Mouse (Mus musculus) liver, embryonic 13.5 days (tissue): ENCODE measurements around the gene Gm11099. TPM values are rescaled to one million over a fixed set of nuclear protein-coding genes. Genes with fewer than 3 reads are reported as not detected.

ENCODE experiments used
- ATAC-seq: fragments of 200-750 bp; cut with Nextera tagmentation; 2 replicates; pipeline ENCODE4 v1.8.0; 2017; ENCODE audit warnings: low read depth, mild to moderate bottlenecking, moderate number of reproducible peaks, moderate library complexity
- DNase-seq: peaks from one replicate; pipeline ENCODE4 v3.0.0; 2022
- H3K27ac ChIP-seq: fragments of 300-500 bp; sonication (generic); 2 replicates; pipeline ENCODE4 v1.5.1; 2015; ENCODE audit warnings: moderate library complexity, mild to moderate bottlenecking, inconsistent platforms
- H3K27me3 ChIP-seq: fragments of 300-500 bp; sonication (generic); 2 replicates; pipeline ENCODE4 v1.6.1; 2015; ENCODE audit warnings: mild to moderate bottlenecking, inconsistent platforms
- H3K36me3 ChIP-seq: fragments of 300-500 bp; sonication (generic); 2 replicates; pipeline ENCODE4 v1.6.1; 2015; ENCODE audit warnings: mild to moderate bottlenecking, inconsistent platforms
- H3K4me1 ChIP-seq: fragments of 300-500 bp; sonication (generic); replicated peaks from 2 replicates; pipeline ENCODE4 v1.6.1; 2015; ENCODE audit warnings: inconsistent platforms
- H3K4me2 ChIP-seq: fragments of 300-500 bp; sonication (generic); 2 replicates; pipeline ENCODE4 v1.6.1; 2015; ENCODE audit warnings: inconsistent platforms, mild to moderate bottlenecking, moderate library complexity
- H3K4me3 ChIP-seq: fragments of 300-500 bp; sonication (generic); replicated peaks from 2 replicates; pipeline ENCODE4 v1.5.1; 2015; ENCODE audit warnings: mild to moderate bottlenecking, inconsistent platforms
- H3K9ac ChIP-seq: fragments of 300-500 bp; sonication (generic); 2 replicates; pipeline ENCODE4 v1.6.1; 2015; ENCODE audit warnings: mild to moderate bottlenecking, inconsistent platforms
- H3K9me3 ChIP-seq: fragments of 300-500 bp; sonication (generic); replicated peaks from 2 replicates; pipeline ENCODE4 v1.6.1; 2016; ENCODE audit warnings: inconsistent platforms
- WGBS: fragments of 180-500 bp; shearing (Covaris S2); methylation state at CpG from one replicate; pipeline ENCODE4 v1.1.7; 2015; ENCODE audit not compliant: insufficient replicate concordance; 5-methylcytosine and 5-hydroxymethylcytosine counted together
- polyA plus RNA-seq: library from polyadenylated mRNA; unstranded; fragments of >200 nt; fragmentation: Nextera tagmentation; extraction: Ambion mirVana; gene quantifications from 2 replicates; pipeline ENCODE4 v1.2.1, GENCODE M21; 2015

Gm11099 gene
- polyA plus RNA-seq, 1 experiment from 2014 or later, result not detected

GRCm38 (mm10) chr2:58912339-58912738 is 53.1 kb downstream of the Gm11099 start:
- Histone ChIP-seq H3K4me3 (no peak overlapping the region), H3K4me2 (no peak overlapping the region), H3K9ac (no peak overlapping the region), H3K4me1 (no peaks in the 10 kb centered on the region), H3K27ac (no peak overlapping the region), H3K27me3 (no peaks in the 10 kb centered on the region), H3K9me3 (no peaks in the 10 kb centered on the region), H3K36me3 (no peaks in the 10 kb centered on the region)
- ATAC-seq, result no peak
- WGBS, result 74% methylated on average over 9 of the region's 9 CpGs
- DNase-seq, result no peak

GRCm38 (mm10) chr2:58918351-58918750 is 59.1 kb downstream of the Gm11099 start:
- Histone ChIP-seq H3K9ac (no peak overlapping the region), H3K27ac (no peak overlapping the region), H3K9me3 (no peaks in the 10 kb centered on the region), H3K27me3 (no peaks in the 10 kb centered on the region), H3K4me2 (no peak overlapping the region), H3K36me3 (no peaks in the 10 kb centered on the region), H3K4me3 (no peak overlapping the region), H3K4me1 (no peaks in the 10 kb centered on the region)
- WGBS, result 57% methylated on average over 4 of the region's 4 CpGs
- no peak for DNase-seq
- no peak for ATAC-seq

- no peak overlapping the region for H3K27ac ChIP-seq
- no peaks in the 10 kb centered on the region for H3K9me3 ChIP-seq
- H3K36me3 ChIP-seq, result no peaks in the 10 kb centered on the region
- H3K4me2 ChIP-seq, result no peak overlapping the region
- no peaks in the 10 kb centered on the region for H3K27me3 ChIP-seq
- H3K9ac ChIP-seq, result no peak overlapping the region
- H3K4me1 ChIP-seq, result no peaks in the 10 kb centered on the region
- DNase-seq (no peak), ATAC-seq (no peak)
- WGBS, result 80% methylated on average over 2 of the region's 2 CpGs
- H3K4me3 ChIP-seq, result no peak overlapping the region
Observed at GRCm38 (mm10) chr2:58925551-58925950, 66.3 kb downstream of the Gm11099 start.

GRCm38 (mm10) chr2:58941361-58941760 is 82.1 kb downstream of the Gm11099 start:
- Histone ChIP-seq H3K27ac (no peak overlapping the region), H3K4me1 (no peaks in the 10 kb centered on the region), H3K9me3 (no peaks in the 10 kb centered on the region), H3K4me2 (no peak overlapping the region), H3K4me3 (no peak overlapping the region), H3K9ac (no peak overlapping the region), H3K36me3 (no peaks in the 10 kb centered on the region), H3K27me3 (no peaks in the 10 kb centered on the region)
- WGBS, result 70% methylated on average over 4 of the region's 4 CpGs
- no peak for ATAC-seq
- DNase-seq, result no peak

- Histone ChIP-seq H3K27me3 (no peaks in the 10 kb centered on the region), H3K27ac (no peak overlapping the region), H3K4me2 (no peak overlapping the region), H3K4me1 (no peaks in the 10 kb centered on the region), H3K9me3 (no peaks in the 10 kb centered on the region), H3K36me3 (no peaks in the 10 kb centered on the region), H3K9ac (no peak overlapping the region), H3K4me3 (no peak overlapping the region)
- WGBS, result 60% methylated on average over 7 of the region's 7 CpGs
- ATAC-seq, result no peak
- no peak for DNase-seq
Observed at GRCm38 (mm10) chr2:58948796-58949195, 89.6 kb downstream of the Gm11099 start.

GRCm38 (mm10) chr2:58952101-58952500 is 92.9 kb downstream of the Gm11099 start:
- Histone ChIP-seq H3K27ac (no peak overlapping the region), H3K9ac (no peak overlapping the region), H3K9me3 (no peaks in the 10 kb centered on the region), H3K4me1 (no peaks in the 10 kb centered on the region), H3K27me3 (no peaks in the 10 kb centered on the region), H3K36me3 (no peaks in the 10 kb centered on the region), H3K4me2 (no peak overlapping the region), H3K4me3 (no peak overlapping the region)
- 63% methylated on average over 3 of the region's 3 CpGs for WGBS
- ATAC-seq (no peak), DNase-seq (no peak)

GRCm38 (mm10) chr2:58956351-58956750 is 97.1 kb downstream of the Gm11099 start:
- ATAC-seq (no peak), DNase-seq (no peak)
- no peaks in the 10 kb centered on the region for H3K36me3 ChIP-seq
- no peaks in the 10 kb centered on the region for H3K9me3 ChIP-seq
- no peak overlapping the region for H3K9ac ChIP-seq
- WGBS, result 71% methylated on average over 2 of the region's 2 CpGs
- H3K4me2 ChIP-seq, result no peak overlapping the region
- no peak overlapping the region for H3K4me3 ChIP-seq
- H3K4me1 ChIP-seq, result no peaks in the 10 kb centered on the region
- H3K27me3 ChIP-seq, result no peaks in the 10 kb centered on the region
- no peak overlapping the region for H3K27ac ChIP-seq

GRCm38 (mm10) chr2:58956770-58957300 is 97.6 kb downstream of the Gm11099 start:
- H3K36me3 ChIP-seq, result no peaks in the 10 kb centered on the region
- H3K4me2 ChIP-seq, result no peak overlapping the region
- H3K4me1 ChIP-seq, result no peaks in the 10 kb centered on the region
- no peak overlapping the region for H3K9ac ChIP-seq
- WGBS, result 54% methylated on average over 2 of the region's 2 CpGs
- ATAC-seq (no peak), DNase-seq (no peak)
- no peaks in the 10 kb centered on the region for H3K27me3 ChIP-seq
- H3K4me3 ChIP-seq, result no peak overlapping the region
- H3K9me3 ChIP-seq, result no peaks in the 10 kb centered on the region
- H3K27ac ChIP-seq, result no peak overlapping the region
